Mouse (Mus musculus) spleen, adult 2 months (tissue): ENCODE results near the gene Tnn.

ENCODE experiments used
- CTCF ChIP-seq: fragments of 200-500 bp; IDR thresholded peaks from 2 replicates; pipeline ENCODE4 v1.5.1; 2011; ENCODE audit warnings: mild to moderate bottlenecking, inconsistent platforms; ENCODE audit not compliant: insufficient read depth, insufficient read length, insufficient replicate concordance; ENCODE audit errors: extremely low read depth
- POLR2A ChIP-seq: fragments of 200-500 bp; IDR thresholded peaks from 2 replicates; pipeline ENCODE4 v1.6.1; 2011; ENCODE audit warnings: low read depth, low read length, inconsistent platforms

- TF ChIP-seq CTCF (no peak), POLR2A (no peak)
Measured at GRCm38 (mm10) chr1:160045971-160046370, 107.4 kb downstream of the Tnn start.
